ENCODE assay signal across 10 mouse cellular contexts in genomic region chr16:38800091-38800490, GRCm38 (mm10). TPM values are rescaled to one million over a fixed set of nuclear protein-coding genes. Genes with fewer than 3 reads are reported as not detected.
DNase-seq lines count a peak whose midpoint lies in the region; ATAC-seq and TF ChIP-seq lines count a peak whose summit lies in the region.
"Had no signal": no experiment of that assay in that cellular context is flagged by ENCODE, and none has a peak within 500 bp of the region (broad histone marks: within the 10 kb centered on the region; RNA-seq: fewer than 3 reads in every experiment).

Gene Upk1b (minus strand): TSS chr16:38800328.

- WGBS in kidney, embryonic 14.5 days: 30% methylated on average over 10 of the region's 10 CpGs
- 23% methylated on average over 10 of the region's 10 CpGs for WGBS in heart, postnatal 0 days

- no peaks in the 10 kb centered on the region for H3K27me3 ChIP-seq in kidney, embryonic 14.5 days (ENCODE audit: control insufficient read depth, insufficient read depth, low read length)
- H3K27me3 ChIP-seq in heart, postnatal 0 days (ENCODE audit: control insufficient read depth, insufficient read depth, low read length): no peaks in the 10 kb centered on the region

- peak; percentile 75; the same call in 1 of the 2 replicates for ATAC-seq in kidney, embryonic 14.5 days (ENCODE audit: low FRiP score, low TSS enrichment)
- ATAC-seq in heart, postnatal 0 days (ENCODE audit: insufficient read depth, low read depth): no peak

- no peaks in the 10 kb centered on the region for H3K36me3 ChIP-seq in kidney, embryonic 14.5 days (ENCODE audit: control insufficient read depth, insufficient read depth, low read length)
- no peaks in the 10 kb centered on the region for H3K36me3 ChIP-seq in heart, postnatal 0 days (replicated peaks; ENCODE audit: control insufficient read depth, insufficient read depth, low read length)

- no peak for TF ChIP-seq EP300 in heart, postnatal 0 days (IDR thresholded peaks at IDR 0.05; ENCODE audit: low read depth)

- no peak for DNase-seq in kidney, adult 11 months
- DNase-seq in brain, adult 2 months (ENCODE audit: low read depth, low spot score): peak; percentile 16
- no peak for DNase-seq in heart, postnatal 0 days (ENCODE audit: low spot score)
- peak; percentile 34 for DNase-seq in retina, embryonic 14.5 days (ENCODE audit: low spot score)
- DNase-seq in testis, postnatal 14 days (ENCODE audit: low spot score): no peak
- no peak for DNase-seq in right cerebral cortex, postnatal 36 days (ENCODE audit: low spot score in 2 of 2)
- no peak for DNase-seq in ovary, postnatal 10 days (ENCODE audit: low spot score)
- DNase-seq: gastrocnemius, postnatal 25 days had no signal

- no peak within 1 kb of the TSS for H3K4me3 ChIP-seq in kidney, embryonic 14.5 days (ENCODE audit: low read length)
- H3K4me3 ChIP-seq in heart, postnatal 0 days (ENCODE audit: low read depth, low read length): no peak within 1 kb of the TSS
- H3K4me3 ChIP-seq: myocyte had no signal

- H3K27ac ChIP-seq in kidney, embryonic 14.5 days (ENCODE audit: low read depth, low read length): no peak within 1 kb of the TSS
- H3K27ac ChIP-seq in heart, postnatal 0 days (ENCODE audit: low read depth): no peak within 1 kb of the TSS

- no peak for TF ChIP-seq CTCF in heart, postnatal 0 days (IDR thresholded peaks at IDR 0.05; ENCODE audit: low read depth)

- no peak within 1 kb of the TSS for H3K9ac ChIP-seq in kidney, embryonic 14.5 days (ENCODE audit: low read depth, low read length)
- H3K9ac ChIP-seq in heart, postnatal 0 days (replicated peaks; ENCODE audit: low read depth, low read length): no peak within 1 kb of the TSS

- H3K4me1 ChIP-seq in kidney, embryonic 14.5 days (ENCODE audit: control insufficient read depth, insufficient read depth, low read length): no peaks in the 10 kb centered on the region
- H3K4me1 ChIP-seq in heart, postnatal 0 days (ENCODE audit: control insufficient read depth, insufficient read depth): no peaks in the 10 kb centered on the region

- no peaks in the 10 kb centered on the region for H3K9me3 ChIP-seq in kidney, embryonic 14.5 days (ENCODE audit: control insufficient read depth, low read length)
- no peaks in the 10 kb centered on the region for H3K9me3 ChIP-seq in heart, postnatal 0 days (replicated peaks; ENCODE audit: control insufficient read depth, low read length)

- H3K4me2 ChIP-seq in kidney, embryonic 14.5 days (replicated peaks; ENCODE audit: low read depth, low read length): no peak within 1 kb of the TSS
- no peak within 1 kb of the TSS for H3K4me2 ChIP-seq in heart, postnatal 0 days (ENCODE audit: low read depth, low read length)

RNA-seq across cellular contexts. Expression of gene Upk1b, which starts in this region (rescaled TPM):
- 1.6 and 2.2 TPM in 2 replicates for polyA plus RNA-seq in kidney, embryonic 14.5 days (2014; fragmentation: Nextera tagmentation; extraction: Ambion mirVana)
- 19.4 and 75.5 TPM in 2 replicates for total RNA-seq in heart, postnatal 0 days (2014; rRNA removed; ENCODE audit: low replicate concordance)
- 13.8 and 13.9 TPM in 2 replicates for polyA plus RNA-seq in heart, postnatal 0 days (2015; fragmentation: Nextera tagmentation; extraction: Ambion mirVana)
- total RNA-seq: gastrocnemius, postnatal 25 days had no signal

Comparison
In these comparisons a context has a peak if more than half of its experiments do, and no peak if none do; other contexts are left out.
1. DNase-seq: peak in brain, adult 2 months (single experiment) and retina, embryonic 14.5 days (single experiment); none in kidney, adult 11 months (single experiment), heart, postnatal 0 days (single experiment), testis, postnatal 14 days (single experiment), right cerebral cortex, postnatal 36 days (0 of 2) and ovary, postnatal 10 days (single experiment).